Mouse (Mus musculus) naive thymus-derived CD4-positive, alpha-beta T cell, adult 2 months (primary cell): ENCODE data around the gene Rnase2b.
"Not testable (repeated sequence)": the region's sequence is repeated elsewhere in the genome, so short reads cannot be mapped to it uniquely, and the experiment has no call there.

ENCODE experiments used
- DNase-seq: peaks from one replicate; pipeline ENCODE4 v3.0.0-alpha.2; 2011; ENCODE audit warnings: low read depth

The Rnase2b gene

DNA sequence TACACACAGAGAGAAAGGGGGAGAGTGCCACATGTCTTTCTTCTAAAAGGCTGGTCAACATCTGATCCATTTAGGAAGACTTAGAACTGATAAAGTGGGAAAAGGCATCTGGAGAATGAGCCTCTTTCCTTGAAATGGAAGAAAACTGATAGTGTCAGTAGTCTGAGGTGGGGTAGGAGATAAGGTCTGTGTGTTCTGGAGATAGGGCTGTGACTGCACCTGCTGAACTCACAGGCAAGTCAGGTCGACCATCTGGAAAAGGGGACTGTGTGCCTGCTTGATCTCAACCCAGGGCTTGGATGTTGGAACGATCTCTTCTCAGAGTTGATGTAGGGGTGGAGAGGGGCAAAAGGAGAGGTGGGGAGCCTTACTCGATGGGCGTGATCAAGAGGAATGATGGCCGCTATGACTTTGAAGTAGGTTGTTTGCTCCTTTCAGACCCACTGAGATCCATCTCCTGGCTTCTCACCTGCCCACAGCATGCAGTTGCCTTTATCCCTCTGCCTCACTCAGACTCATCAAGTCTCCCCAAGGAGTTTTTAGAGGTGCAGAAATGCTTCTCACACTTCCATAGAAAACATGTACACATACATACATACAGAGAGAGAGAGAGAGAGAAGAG is 9.7 kb upstream of the Rnase2b start:
- no peak for DNase-seq

DNA sequence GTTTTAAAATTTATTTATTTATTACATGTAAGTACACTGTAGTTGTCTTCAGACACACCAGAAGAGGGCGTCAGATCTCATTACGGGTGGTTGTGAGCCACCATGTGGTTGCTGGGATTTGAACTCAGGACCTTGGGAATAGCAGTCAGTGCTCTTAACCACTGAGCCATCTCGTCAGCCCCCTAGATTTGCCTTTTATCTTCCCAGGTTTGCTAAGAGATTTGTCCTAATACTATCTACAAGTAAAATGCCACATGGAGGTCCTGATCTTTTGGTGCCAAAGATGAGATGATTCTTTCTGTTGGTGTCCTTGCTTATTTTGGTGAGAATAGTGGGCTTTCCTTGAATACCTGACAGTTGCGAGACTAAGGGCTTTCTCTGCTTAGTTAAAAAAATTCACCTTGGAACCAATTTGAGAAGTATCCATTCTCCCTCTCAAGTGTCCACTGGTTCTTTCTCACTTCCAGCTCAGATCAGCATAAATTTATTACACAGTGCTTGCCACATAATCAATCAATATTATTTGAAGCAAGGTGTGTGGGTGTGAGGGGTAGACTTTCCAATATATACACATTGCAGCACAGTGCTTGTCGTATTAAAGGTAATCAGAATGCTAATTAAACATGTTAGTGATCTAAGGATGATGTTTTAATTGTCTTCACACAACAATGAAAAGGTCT is 5.9 kb upstream of the Rnase2b start:
- DNase-seq = no peak

DNA sequence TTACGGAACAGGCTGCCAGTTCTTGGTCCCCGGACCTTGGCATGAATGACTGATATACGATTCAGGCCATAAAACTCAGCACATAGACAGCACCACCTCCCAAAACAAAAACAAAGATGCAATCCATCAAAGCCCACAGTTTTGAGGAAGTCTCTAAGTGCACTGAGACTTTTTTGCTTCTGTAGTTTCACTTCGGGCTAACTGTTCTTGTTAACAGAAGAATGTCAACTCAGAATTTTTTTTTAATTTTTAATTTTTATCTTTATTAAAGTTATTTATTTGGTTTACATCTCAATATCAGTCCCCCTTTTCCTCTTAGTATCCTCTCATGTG is 5.4 kb upstream of the Rnase2b start:
- no peak for DNase-seq

DNA sequence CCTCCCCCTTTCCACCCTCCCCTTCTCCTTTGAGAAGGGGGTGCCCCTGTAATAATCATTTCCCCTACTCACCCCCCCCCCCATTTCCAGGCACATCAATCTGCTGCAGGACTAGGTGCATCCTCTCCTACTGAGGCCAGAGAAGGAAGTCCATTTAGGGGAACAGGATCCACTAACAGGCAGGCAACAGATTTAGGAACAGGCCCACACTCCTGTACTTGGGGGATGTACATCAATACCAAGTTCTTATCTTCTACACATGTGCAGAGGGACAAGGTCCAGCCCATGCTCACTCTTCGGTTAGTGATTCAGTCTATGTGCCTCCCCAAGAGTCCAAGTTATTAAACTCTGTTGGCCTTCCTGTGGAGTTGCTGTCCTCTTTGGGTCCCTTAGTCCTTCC is 5.0 kb upstream of the Rnase2b start:
- DNase-seq = no peak

DNA sequence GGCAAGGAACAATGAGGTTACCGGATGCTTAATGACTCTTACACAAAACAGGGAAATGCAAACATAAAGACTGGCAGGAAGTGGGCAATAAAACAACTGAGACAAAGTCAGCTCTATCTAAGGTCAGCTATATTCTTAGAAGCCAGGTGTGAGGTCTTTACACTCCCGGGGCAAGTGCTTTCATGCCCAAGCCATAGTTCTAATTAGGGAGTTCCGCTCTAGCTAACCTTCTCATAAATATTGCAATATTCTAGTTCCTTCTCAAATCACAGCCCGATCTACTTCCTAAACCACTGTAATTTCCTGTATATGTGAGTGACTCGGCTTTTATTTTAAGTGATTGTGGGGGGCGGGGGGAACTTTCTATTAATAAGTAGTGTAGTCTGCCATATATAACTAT is 1.3 kb downstream of the Rnase2b start:
- DNase-seq = not testable (repeated sequence)

DNA sequence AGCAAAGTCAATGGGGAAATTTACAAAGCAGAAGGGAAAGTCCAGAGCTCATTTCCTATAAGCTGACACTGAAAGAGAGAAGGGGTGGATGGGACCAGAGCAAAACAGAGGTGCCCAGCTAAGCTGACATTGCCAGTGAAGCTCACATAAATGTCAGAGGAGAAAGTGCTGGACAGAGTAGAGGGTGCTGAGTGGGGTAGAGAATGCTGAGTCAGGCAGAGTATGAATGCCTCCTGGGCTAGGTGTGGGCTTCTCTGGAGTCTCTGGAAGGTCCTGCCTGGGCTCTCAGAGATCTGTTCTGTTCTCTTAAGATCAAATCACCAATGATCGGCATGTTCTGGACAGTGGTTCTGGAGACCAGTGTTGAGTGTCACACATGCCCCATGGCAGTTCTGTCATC is 3.4 kb downstream of the Rnase2b start:
- DNase-seq = no peak

DNA sequence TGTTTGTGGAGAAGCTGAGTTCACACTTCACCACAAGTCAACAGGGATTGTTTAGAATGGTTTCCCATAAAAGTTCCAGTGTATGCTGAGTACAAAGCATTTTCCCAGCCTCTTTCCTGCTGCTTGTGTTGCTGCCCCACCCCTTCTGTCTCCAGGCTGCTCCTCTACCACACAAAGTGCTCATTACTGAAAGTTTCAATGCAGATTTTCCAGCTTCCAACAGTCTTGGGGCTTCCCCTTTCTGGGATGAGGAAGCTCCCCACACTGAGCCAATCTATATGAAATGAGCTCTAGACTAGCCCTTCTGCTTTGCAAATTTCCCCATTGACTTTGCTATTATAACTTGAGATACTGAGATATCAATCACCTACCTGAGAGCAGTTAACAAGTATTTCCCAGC is 4.0 kb downstream of the Rnase2b start:
- DNase-seq = no peak

DNA sequence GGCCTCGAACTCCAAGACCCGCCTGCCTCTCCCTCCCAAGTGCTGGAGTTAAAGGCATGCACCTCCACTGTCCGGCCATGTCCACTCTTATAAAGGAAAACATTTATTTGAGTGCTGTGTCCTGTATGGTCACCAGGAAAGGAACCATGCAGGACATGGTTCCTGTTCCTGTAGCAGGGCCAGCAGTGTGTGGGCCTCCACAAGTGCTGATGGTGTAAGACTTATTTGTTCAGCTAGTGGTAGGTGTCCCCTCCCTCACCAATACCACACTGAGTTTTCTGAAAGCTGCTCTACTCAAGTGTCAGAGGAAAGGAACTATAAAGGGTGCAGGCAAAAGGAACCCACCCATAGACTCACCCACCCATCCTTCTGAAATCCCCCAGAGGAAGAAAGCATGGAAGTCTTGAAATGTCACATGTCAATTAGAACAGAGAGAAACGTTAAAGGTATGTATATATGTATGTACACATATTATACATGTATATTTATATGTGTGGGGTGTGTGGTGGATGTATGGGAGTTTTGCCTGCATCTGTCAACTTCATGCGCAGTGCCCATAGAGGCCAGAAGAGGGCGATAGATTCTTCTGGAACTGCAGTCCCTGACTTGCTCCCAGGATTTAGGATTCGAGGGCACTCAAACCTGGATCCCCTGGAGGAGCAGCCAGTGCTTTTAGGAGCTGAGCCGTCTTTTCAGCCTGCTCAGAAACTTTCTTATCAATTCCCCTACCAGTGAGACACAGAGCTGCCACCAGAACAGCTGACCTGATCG is 10.2 kb downstream of the Rnase2b start:
- DNase-seq = peak; percentile 6

DNA sequence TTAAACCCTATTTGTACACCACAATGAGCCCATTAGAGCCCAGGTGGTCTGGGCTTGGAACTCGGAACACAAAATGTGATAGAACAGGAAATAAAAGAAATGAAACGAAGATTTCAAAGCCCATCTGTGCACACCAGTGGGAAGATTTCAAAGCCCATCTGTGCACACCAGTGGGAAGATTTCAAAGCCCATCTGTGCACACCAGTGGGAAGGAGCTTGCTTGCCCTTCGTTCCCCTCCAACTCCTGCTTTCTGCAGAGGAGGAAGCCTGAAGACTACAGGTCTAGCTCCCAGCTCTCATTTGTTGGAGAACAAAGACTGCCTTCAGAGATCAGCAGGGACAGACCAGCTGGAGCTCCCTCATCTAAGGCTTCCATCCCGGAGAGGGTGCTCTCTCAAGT is 10.9 kb downstream of the Rnase2b start:
- not testable (repeated sequence) for DNase-seq

DNA sequence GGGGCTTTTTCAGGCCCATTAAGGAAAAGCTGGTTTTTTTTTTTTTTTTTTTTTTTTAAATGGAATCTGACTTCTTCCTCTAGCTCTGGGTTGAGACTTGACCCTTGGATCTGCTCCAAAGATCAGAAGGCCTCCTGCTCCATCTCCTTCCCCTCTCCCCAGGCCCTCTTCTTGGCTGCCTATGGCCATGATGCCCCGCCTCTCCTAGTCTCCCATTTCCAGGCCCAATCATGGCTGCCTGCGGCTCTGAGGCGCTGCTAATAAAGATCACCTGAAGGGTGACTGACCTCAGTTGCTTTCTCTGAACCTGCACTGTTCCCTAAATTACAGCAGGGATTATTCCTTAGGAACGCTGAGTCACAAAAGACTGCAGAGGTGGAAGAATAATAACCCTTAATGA is 11.8 kb downstream of the Rnase2b start:
- no peak for DNase-seq

DNA sequence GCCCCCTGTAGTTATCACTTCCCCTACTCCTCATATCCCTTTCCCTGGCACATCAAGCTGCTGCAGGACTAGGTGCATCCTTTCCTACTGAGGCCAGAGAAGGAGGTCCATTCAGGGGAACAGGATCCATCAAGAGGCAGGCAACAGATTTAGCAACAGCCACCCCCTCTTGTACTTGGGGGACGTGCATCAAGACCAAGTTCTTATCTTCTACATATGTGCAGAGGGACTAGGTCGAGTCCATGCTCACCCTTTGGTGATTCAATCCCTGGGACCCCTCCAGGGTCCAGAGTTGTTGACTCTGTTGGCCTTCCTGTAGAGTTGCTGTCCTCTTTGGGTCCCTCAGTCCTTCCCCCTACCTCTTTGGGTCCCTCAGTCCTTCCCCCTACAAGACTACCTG is 19.0 kb downstream of the Rnase2b start:
- not testable (repeated sequence) for DNase-seq

DNA sequence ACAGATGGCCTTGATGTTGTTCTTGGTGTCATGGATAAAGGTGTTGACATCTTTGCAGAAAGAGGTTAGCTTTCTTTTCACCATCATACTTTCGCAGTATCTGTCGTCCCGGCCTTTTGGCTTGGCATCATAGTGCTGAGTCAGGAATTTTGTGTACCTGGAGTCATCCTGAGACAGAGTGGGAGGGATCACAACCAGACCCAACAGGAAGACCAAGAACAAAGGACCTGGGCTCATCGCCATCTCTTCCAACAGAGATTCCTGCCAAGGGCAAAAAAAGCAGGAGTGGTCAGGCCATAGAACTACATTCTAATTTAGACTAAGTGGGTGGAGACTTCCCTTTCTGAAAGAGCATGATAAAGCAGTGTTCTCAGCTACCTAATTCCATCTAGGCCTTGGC is 33.6 kb downstream of the Rnase2b start:
- DNase-seq = no peak

DNA sequence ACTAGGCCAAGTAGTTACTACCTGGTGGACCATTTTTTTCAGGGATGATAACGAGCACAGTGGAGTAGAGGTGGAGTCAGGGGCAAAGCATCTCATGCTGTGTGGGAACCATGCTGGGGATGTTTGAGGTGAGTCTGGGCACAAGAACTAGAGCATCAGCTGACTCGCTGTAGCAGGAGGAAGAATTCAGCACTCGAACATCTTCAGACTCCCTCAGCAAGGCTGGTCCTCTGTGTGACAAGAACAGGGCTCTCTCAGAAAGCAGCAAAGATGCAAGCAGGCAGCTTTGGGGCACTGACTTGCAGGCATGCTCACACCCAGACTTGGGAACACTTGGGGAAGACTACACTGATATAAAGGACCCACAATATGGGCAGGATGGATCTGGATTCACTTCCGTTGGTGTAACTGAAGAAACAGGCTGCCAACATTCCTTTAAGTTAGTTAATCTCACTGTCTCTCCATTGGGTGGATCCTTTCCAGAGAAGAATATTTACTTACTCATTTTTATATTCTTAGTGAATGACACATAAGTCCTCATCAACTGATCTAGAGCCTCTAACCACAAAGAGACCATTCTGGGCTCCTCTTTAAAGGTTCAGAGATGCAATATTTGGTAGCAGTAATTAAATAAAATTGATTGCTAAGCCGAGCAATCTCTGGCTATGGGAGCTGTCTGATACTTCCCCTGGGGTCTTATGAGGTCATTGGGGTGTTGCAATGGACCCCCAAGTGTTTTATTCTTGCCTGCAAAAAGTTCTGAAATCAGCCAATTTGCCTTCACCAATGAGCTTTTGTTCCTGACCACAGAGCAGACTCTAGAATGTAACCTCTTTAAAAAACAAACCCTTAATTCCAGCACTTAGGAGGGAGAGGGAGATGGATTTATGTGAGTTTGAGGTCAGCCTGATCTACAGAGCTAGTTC is 37.3 kb downstream of the Rnase2b start, which contains the start of gene Ang2:
Ang2 (minus strand) TSS at position 51 of the 926 bp plus-strand sequence.
- no peak for DNase-seq

DNA sequence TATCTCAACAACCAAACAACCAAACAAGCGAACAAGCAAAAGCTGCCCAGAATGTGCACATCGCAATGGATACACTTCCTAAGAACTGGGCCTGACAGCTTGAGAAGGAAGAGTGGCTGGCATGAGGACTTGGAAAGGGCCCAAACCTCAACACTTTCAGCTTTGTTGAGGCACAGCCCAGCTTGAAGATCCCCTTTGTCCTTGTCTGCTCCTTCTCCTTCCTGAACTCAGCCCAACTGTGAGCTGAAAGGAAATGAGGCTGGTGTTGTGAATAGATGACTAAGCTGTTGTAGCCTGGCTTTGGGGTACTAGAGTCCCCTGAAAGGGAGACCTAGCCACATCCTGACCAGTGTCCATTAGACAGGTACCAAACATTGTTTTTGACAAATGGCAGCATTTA is 38.0 kb downstream of the Rnase2b start:
- no peak for DNase-seq

DNA sequence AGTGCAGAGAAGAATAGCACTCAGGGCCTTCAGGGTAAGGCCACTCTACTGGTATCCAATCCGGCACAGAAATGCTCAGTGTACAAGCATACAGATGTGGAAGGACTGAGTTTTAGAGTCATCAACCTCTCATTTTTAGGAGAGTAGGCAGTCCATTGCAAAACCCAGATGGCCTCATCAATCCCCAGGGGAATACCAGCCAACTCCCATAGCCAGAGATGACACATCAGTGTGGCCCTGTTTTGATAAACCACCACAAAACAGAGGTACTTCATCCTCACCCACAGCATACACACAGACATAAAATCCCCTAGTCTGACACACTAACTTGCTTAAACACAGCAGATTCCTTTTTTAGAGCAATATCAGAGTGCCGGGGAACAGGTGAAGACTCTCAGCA is 38.4 kb downstream of the Rnase2b start:
- DNase-seq = no peak

DNA sequence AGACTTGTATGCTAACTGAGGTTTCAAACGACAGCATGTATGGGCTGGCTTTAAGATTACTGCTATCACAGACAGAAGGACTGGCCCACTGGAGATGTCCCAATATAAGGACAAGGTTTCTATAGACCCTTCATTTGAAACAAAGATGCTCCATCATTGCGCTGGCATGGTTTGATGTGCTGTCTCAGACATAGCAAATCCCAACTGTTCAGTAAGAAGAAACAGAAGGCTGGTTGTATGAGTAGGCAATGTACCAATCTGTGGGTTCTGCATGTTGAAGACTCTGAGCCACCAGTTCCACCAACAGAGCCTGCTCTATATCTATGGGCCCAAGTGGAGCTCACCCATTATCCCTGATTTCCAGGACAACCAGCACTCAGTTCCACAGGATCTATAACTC is 41.1 kb downstream of the Rnase2b start, which contains the start of gene Ear14:
Ear14 (plus strand) TSS at position 277 of the 400 bp plus-strand sequence.
- no peak for DNase-seq
